Mouse (Mus musculus) spleen, adult 2 months (tissue): ENCODE measurements around the gene AL607142.1.

Experiments used
- CTCF ChIP-seq: fragments of 200-500 bp; IDR thresholded peaks from 2 replicates; pipeline ENCODE4 v1.5.1; 2011; ENCODE audit warnings: mild to moderate bottlenecking, inconsistent platforms; ENCODE audit not compliant: insufficient read depth, insufficient read length, insufficient replicate concordance; ENCODE audit errors: extremely low read depth
- POLR2A ChIP-seq: fragments of 200-500 bp; IDR thresholded peaks from 2 replicates; pipeline ENCODE4 v1.6.1; 2011; ENCODE audit warnings: low read depth, low read length, inconsistent platforms

DNA sequence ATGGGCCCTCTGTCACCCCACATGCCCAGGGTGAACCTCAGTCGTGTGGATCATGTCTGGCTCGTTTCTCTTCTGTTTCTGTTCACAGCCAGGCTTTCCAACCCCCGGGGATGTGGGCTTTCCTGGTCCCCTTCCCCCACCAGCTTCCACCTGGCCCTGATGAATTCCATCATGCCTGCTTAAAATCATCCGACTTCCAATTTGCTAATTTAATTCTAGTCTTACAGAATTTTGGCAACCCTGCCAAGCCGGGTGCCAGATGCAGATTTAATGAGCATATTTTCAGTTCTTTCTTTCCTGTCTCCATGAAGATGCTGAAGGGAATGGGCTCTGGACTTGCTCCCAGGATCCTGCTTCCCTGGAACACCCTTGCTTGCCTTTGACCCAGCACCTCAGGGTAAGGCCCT is 19.7 kb upstream of the AL607142.1 start:
- TF ChIP-seq CTCF: no peak
- no peak for TF ChIP-seq POLR2A
